Mouse (Mus musculus) neutrophil, adult 5-6 weeks (primary cell): ENCODE measurements at regions not wholly inside any gene's neighbourhood (a gene's known extent, or its start where the extent isn't known, plus 50 kb on each side); places are given as distances from the start of the nearest gene placed in this dataset.

Experiments used
- ATAC-seq: fragments of 151-379, 151-347 bp; 2 replicates; pipeline ENCODE4 v1.8.0; 2017; ENCODE audit warnings: mild to moderate bottlenecking, moderate TSS enrichment; ENCODE audit not compliant: insufficient number of reproducible peaks, poor library complexity, low FRiP score, severe bottlenecking; ENCODE audit errors: extremely low read depth

DNA sequence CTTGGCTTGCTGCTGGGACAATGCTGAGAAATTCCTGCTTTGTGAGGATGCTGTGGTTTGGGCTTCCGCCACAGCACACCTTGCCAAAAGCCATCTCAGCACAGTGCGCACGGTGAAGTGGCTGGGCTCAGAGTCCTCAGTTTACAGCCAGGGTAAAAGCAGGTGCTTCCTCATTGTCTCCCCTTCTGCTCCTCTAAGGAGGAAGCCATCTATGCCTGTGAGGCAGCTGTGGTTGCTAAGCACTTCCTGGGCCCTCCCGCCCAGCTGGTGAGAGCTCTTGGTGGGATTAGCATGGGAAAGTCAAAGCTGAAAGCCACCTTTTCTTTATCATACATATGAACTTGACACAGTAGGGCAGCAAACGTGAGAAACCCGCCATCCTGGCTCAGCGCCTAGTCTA lies 120.2 kb downstream of the Mycn start:
- no peak for ATAC-seq

DNA sequence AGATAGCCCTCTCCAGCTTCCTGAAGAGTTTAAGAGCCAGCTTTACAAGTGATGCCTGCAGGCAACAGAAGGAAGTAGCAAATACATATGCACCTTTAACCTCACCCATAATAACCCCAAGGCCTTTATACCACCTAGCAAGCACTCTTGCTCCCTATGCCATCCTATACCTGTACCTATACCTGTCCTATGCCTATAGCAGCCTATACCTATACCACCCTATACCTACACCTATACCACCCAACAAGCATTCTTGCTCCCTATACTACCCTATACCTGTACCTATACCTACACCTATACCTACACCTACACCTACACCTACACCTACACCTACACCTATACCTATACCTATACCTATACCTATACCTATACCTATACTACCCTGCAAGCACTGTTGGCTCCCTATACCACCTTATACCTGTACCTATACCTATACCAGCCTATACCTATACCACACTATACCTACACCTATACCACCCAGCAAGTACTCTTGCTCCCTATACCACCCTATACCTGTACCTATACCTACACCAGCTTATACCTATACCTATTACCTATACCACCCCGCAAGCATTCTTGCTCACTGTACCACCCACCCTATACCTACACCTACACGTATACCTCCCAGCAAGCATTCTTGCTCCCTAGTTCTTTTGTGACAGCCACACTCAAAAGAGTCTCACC lies 120.9 kb downstream of the Mycn start:
- ATAC-seq: no peak

DNA sequence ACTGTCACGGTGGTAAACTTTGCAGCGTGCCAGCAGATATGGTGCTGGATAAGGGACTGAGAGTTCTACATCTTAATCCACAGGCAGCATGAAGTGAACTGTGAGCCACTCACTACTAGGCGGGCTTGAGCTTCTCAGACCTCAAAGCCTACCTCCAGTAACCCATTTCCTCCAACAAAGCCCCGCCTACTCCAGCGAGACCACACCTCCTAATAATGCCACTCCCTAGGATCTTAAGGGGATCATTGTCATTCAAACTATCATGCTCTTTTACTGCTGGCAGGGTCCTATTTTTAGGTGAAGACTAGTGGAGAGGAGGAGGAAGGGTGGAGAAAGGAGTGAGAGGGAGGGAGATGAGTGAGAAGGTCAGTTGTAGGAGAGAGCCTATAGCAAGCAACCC lies 122.0 kb downstream of the Mycn start:
- no peak for ATAC-seq

DNA sequence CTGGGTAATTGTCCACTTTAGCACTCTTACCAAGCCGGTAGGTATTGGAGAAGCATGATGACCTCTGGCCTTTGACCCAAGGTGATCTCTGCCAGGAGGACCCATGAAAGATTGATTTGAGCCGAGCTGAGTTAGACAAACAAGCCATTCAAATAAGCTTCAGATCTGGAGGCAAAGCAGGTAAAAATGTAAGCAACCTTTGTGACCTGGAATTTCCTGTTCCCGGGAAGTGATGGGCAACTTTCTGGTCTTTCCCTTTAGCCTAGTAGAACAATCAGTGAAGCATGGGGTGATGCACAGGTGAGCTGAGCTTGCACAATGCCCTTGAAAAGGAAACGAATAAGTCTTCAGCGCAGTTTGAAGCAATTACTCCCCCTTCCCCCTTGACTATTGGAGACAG lies 127.0 kb downstream of the Mycn start:
- no peak for ATAC-seq

DNA sequence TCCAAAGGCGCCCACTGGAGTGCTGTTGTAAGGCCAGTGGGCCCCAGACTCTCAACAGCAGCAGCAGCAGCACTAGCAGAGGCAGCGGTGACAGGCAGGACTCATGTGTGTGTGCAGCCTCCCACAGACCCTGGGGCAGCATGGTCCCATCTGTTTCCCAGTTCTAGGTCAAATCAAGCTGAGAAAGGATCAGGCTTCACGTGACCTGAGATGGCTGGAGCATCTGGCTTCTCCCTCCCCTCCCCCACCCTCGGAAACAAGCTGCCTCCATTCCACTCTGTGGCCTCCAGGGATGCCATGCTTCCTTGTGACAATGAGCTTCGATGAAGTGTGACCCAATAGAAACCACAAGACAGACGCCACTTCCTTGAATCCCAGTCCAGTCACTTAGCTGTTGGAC lies 128.8 kb downstream of the Mycn start:
- ATAC-seq: no peak

DNA sequence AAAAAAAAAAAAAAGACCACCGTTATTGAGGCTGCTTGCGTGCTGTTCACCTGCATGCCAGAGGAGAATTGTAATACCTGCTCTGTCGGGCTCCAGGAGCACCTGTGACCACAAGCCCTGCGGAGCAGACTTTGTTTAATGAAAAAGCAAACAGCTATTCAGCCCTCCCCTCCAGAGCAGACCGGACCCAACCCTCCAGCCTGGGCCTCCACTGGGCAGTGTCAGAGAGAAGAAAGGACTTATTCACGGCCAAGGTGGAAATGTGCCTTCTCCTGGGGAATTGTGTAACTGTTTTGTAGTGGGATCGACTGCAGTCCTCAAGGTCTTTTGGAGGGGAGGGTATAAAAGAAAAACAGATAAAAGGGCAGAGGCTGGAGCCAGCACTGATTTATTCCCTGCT lies 130.8 kb downstream of the Mycn start:
- no peak for ATAC-seq

DNA sequence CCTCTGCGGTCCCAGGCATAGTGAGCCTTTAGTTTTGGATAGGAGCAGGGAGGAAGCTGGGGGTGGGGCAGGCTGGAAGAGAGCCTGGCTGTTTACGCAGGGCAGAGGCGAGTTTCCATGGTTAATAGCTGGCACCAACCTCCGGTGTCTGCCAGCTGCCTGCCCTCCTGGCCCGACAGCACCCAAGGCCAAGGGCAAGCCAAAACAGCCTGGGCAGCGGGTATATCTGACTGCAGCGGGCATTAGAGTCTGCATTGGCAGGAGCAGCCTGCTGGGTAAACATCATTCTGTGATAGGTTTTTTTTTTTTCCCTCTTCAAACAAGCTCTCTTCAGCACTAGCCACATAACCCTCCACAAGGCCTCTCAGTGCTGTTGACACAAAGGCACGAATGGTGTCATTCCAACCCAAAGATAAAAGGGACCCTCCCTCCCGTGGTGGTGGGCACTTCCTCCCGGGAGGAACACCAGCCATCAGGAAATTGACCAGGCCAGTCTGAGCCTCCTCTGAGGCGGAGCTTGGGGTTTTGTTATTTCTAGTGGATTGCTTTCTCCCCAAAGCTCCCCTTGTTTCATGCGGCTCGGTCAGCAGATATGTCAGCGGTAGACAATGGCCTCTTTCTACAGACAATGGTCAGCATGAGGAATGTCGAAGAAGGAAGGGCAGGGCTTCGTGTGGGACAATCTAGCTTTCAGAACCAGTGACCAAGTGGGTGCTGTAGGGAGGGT lies 131.4 kb downstream of the Mycn start:
- no peak for ATAC-seq

DNA sequence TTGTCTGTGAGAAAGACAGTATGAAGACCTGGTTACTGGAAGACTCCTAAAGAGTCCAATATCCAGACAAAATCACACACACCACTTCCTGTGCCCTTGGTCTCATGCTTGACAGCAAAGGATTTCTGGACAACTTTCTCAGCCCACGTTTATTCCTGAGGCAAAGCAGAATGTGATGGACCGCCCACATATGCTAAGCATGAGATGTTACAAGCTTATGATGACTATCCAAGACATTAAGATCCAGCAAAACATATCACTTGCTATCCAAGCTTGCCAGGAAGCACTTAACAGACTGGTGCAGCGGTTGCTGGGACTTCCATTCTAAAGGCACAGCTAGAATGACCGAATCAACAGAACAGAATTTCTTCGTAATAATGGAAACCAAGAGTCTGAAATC lies 133.6 kb downstream of the Mycn start:
- no peak for ATAC-seq

DNA sequence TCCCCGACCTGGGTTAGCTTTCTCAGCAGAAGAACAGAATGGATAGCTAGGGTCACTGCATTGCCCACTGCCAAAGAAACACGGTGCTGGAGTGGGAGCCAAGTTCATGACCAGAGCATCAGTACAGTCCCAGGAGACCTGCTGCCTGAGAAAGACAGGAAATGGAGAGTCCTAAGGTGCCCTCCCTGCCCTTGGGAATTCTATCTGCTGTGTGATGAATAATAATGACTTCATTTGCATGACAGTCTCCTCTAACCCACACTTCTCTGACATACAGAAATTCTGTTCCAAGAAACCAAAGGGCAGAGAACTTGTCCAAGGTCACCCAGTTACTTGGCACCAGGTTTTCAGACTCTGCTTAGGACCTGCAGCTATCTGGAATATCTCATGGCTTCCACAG lies 138.1 kb downstream of the Mycn start:
- no peak for ATAC-seq

DNA sequence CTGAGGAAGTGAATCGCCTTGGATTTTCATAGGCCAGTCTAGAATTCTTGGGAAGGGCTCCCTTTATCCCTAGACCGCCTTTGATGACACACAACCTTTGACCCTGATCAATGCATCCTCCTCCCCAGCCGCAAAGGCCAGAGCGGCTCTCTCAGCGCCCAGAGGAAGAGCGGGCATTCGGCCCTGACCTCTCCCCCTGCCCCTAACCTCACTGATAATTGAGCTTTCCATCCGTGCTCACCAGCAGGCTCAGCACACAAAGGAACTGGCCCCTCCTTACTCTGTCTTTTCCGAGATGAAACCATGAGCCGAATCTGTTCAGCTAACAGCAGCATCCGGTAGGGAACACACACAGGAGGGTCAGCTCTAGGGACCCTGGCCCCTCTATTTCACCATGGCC lies 139.3 kb downstream of the Mycn start:
- no peak for ATAC-seq

DNA sequence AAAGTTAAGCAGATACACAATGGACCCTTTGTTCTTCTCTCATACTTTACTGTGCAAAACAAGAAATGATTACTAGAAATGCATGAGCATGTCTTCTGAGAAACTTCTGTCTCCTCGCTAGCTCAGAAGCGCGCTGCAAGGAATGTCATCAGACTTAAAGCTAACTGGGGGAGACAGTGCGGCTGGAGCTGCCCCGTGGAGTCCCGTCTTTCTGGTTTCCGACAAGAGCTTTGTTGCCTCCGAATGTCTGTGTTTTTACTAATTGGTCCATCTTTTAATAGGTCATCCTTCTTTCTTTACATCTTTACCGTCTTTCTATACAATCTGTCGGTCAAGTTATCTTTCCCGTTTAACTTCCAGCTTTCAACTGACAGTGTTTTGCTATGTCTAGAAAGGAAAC lies 140.0 kb downstream of the Mycn start:
- no peak for ATAC-seq

DNA sequence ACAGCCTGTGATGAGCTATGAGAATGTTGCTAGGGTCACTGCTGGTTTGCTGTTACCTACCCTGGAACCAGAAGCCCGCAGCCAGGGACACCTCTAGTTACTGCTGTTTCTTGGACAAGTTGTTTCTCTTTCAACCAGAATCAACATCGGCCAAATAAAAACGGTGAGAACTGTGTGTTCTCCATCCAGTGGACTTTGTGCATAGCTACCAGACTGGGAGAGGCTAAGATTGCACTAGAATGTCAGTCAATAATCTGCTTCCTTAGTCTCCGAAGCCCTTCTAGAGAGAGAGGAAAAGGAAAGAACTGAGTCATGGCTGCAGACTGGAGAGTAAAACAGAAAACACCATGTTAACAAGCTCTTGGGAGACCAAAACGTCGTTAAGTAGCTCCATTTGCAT lies 141.6 kb downstream of the Mycn start:
- ATAC-seq: no peak

DNA sequence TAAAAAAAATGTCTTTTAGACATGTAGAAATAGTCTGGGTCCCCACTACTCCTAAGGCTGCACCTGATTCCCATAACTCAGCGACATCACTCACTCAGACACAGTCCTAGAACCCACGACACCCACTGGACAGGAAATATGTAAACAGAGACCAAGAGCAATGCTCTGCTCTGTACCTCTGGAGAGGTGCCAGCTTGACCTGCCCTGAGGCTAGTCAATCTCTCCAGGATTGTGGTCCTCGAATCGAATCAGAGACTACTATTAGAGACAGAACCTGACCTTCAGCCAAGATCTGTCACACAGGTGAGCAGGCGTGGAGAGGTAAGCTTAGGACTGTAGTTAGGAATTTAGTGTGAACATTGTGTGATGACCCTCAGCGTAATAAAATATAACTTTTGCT lies 152.7 kb downstream of the Mycn start:
- no peak for ATAC-seq

DNA sequence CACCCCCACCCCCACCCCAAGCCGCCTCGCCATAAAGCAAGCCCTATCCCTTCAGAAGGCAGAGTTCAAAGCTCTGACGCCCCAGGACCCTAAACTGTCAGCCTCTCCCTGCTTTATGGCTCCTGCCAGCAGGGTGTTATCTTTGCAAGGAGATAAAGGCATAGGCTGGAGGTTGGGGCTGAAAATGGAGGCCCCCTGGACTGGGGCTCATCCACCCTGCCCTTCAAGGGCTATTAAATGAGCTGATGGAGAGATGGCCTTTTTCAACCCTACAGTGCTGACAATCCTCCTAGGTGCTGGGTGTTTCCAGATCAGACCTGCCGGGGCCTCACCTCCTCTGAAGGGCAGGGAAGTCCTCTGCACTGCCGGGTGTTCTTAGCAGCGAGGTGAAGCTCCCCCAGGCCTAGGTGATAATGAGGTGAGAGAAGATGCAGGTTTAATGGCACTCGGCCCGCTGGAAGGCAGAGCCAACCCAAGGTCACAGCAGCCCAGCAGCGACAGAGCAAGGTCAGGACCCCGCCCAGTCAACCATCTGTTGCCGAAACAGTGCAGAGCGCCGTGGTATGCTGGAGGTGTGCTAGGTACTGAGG lies 153.4 kb downstream of the Mycn start:
- no peak for ATAC-seq

DNA sequence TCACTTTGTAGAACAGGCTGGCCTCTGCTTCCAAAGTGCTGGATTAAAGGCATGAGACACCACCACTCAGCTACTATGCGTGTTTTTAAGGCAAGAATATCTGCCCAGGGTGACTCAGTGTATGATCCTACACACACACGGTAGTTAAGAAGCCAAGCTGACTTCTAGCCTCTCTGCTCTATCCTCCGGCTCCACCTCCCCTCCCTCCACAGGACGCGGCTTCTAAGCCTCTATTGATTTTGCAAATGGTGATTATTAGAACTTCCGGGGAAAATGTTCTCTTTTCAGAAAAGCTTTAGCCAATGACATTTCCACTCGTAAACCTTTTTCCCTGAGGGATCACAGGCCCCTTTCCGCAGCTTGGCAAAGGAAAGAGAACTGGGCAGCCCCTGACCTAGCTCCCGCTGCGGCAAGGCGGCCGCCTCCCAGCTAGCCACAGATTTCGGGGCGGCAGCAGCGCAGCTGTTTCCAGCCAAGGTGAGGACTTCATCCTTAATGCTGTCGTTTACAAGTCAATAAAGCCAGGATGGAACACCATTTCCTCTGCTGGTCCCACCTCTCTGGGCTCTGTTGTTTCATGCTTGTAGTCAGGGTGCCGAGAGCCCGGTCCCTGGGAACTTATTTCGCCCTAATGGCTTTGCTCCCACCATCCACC lies 154.0 kb downstream of the Mycn start:
- ATAC-seq: no peak

DNA sequence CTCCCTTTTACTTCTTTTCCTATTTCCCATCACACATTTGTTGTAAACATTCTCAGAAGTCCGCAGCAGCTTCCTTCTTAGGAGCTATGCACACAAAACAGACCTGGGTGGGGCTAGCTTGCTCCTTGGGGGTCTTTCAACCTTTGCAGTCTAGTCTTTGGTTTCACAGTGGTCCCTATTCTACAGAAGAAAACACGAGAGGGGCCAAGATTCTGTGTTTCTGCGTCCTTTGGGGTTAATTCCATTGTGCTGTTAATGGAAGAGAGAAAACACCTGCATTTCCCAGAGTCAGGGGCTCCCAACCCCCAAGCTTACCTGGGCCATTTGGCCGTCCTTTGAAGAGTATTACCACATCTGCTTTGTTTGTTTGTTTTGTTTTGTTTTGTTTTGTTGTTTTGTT lies 154.6 kb downstream of the Mycn start:
- ATAC-seq: no peak

DNA sequence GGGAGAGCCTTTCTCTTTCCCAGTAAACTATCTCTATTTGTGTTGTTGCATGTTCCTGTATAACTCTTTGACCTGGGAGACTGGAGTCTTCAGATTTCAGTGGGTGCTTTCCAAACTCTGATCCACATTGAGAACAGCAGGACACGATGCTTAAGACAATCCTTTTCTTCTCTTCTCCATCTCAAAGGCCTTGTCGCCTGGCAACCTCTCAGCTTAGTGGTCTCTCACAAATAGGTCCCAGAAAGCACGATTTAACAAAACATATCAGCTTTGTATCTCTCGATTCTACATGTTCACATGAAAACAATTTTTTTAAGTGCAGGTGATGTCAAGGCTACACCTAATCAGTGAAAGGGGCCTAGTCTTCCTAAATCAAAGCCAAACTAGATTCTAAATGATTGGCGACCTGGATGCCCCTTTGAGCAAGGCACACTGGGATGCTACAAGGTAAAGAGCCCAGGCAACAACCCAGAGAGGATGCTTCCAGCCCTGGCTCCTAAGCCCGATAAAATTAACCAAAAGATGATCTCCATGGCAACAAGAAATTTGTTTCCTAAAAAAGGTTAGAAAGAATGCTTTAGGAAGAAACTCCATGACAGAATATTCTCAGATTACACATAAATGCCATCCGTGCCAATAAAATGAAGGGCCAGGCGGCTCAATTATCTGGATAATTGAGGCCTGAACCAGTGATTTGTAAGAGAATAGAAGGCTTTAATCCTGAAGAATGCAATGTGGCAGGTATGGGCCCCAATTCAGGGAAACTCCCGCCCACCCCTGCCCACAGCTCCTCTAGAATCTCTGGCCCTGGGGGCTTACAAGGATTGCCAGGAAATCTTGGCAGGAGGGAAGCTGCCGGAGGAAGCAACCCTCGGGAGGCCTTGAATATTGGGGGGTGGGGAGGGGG lies 157.8 kb downstream of the Mycn start:
- ATAC-seq: no peak

DNA sequence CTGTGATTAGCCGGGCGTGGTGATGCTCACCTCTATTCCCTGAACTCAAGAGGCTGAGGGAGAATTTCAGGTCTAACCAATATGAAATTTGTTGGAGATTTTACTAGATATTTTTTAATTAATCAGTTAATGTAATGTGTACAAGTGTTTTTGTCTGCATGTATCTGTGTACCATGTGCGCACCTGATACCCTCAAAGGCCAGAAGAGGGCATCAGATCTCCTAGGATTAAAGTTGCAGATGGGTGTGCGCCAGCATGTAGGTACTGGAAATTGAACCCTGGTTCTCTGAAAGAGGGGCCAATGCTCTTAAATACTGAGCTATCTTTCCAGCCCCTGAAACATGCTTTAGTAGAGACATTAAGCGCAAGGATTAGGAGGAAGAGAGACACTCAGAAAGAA lies 160.2 kb downstream of the Mycn start:
- ATAC-seq: no peak

DNA sequence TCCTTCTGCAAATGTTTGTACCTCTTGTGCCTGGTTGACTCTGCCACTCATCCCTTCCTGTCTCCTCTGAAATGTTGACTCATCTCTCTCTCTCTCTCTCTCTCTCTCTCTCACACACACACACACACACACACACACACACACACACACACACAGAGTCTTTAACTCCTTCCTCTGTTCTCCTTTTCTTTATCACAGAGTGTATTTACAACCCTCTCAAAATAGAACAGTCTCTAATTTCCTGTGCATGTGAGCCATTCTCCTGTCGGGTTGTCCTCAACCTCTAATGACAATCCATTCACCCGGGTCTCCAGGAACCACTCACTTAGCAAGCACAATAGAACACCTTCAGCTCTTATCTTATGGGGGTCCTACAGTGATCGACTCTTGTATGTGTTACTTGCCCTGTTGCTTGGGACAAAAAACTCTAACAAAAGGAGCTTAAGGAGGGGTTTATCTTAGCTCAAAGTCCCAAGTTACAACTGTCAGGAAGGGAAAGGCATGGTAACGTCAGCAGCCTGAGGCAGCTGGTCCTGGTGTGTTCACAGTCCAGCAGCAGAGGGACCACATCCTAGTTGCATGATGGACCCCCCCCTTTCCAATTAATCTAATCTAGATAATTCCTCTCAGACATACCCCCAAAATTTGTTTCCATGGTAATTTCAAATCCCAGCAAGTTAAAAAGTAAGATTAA lies 163.0 kb downstream of the Mycn start:
- no peak for ATAC-seq
